8 mouse cellular contexts compared by ENCODE assay signal in genomic region chr2:118761906-118762783, GRCm38 (mm10). TPM values are rescaled to one million over a fixed set of nuclear protein-coding genes. Genes with fewer than 3 reads are reported as not detected.
DNase-seq lines count a peak whose midpoint lies in the region; ATAC-seq and TF ChIP-seq lines count a peak whose summit lies in the region.

Ccdc9b (minus strand) TSS chr2:118762661.

- H3K79me3 ChIP-seq in C2C12 (ENCODE audit: low read depth), result peaks cover 10% of the 10 kb centered on the region

- H3K4me3 ChIP-seq in C2C12 (ENCODE audit: insufficient read depth, poor library complexity, severe bottlenecking), result peak within 1 kb of the TSS; percentile 46
- peak within 1 kb of the TSS; percentile 38 for H3K4me3 ChIP-seq in heart, embryonic 12.5 days
- H3K4me3 ChIP-seq in kidney, embryonic 16.5 days (ENCODE audit: low read length), result peak within 1 kb of the TSS; percentile 34
- H3K4me3 ChIP-seq in liver, adult 2 months (ENCODE audit: insufficient read depth, low read depth, low read length), result peak within 1 kb of the TSS; percentile 51

- H3ac ChIP-seq in C2C12 (ENCODE audit: control insufficient read depth, insufficient read length, low read depth), result peak within 1 kb of the TSS; percentile 88

- H3K36me3 ChIP-seq in C2C12 (ENCODE audit: control insufficient read depth, insufficient read depth), result peaks cover 34% of the 10 kb centered on the region
- peaks cover 18% of the 10 kb centered on the region for H3K36me3 ChIP-seq in heart, embryonic 12.5 days
- H3K36me3 ChIP-seq in kidney, embryonic 16.5 days (ENCODE audit: insufficient read depth, low read length), result no peaks in the 10 kb centered on the region
- no peaks in the 10 kb centered on the region for H3K36me3 ChIP-seq in liver, adult 2 months (ENCODE audit: control insufficient read depth, insufficient read depth, low read length)

- 4% methylated on average over 29 of the region's 29 CpGs for WGBS in heart, embryonic 12.5 days
- 8% methylated on average over 29 of the region's 29 CpGs for WGBS in kidney, embryonic 16.5 days
- WGBS in liver, adult 2 months, result 23% methylated on average over 29 of the region's 29 CpGs

- H3K4me2 ChIP-seq in heart, embryonic 12.5 days, result peak within 1 kb of the TSS; percentile 77
- H3K4me2 ChIP-seq in kidney, embryonic 16.5 days (replicated peaks; ENCODE audit: low read depth, low read length), result peak within 1 kb of the TSS; percentile 58

- H3K9me3 ChIP-seq in heart, embryonic 12.5 days (replicated peaks), result no peaks in the 10 kb centered on the region
- H3K9me3 ChIP-seq in kidney, embryonic 16.5 days (ENCODE audit: low read length), result no peaks in the 10 kb centered on the region

- peak; percentile 81 for ATAC-seq in erythroid progenitor cell, adult 5-6 weeks (replicated peaks; ENCODE audit: low FRiP score, poor library complexity, severe bottlenecking)
- peak; percentile 75 for ATAC-seq in heart, embryonic 12.5 days (ENCODE audit: insufficient number of reproducible peaks, low FRiP score)
- ATAC-seq in kidney, embryonic 16.5 days (ENCODE audit: low FRiP score, low TSS enrichment), result peak; percentile 77

- TF ChIP-seq POLR2A in liver, adult 2 months (IDR thresholded peaks at IDR 0.05; ENCODE audit: extremely low read depth, insufficient read depth, low read length), result no peak

- H3K27ac ChIP-seq in heart, embryonic 12.5 days (ENCODE audit: poor library complexity, severe bottlenecking), result peak within 1 kb of the TSS; percentile 96
- peak within 1 kb of the TSS; percentile 94 for H3K27ac ChIP-seq in kidney, embryonic 16.5 days (ENCODE audit: low read length)
- peak within 1 kb of the TSS; percentile 72 for H3K27ac ChIP-seq in liver, adult 2 months (replicated peaks; ENCODE audit: insufficient read depth, low read depth, low read length)

- H3K27me3 ChIP-seq in C2C12 (ENCODE audit: control insufficient read depth, insufficient read depth, insufficient read length), result no peaks in the 10 kb centered on the region
- peaks cover 10% of the 10 kb centered on the region for H3K27me3 ChIP-seq in heart, embryonic 12.5 days (replicated peaks)
- H3K27me3 ChIP-seq in kidney, embryonic 16.5 days (ENCODE audit: insufficient read depth, low read length), result no peaks in the 10 kb centered on the region
- H3K27me3 ChIP-seq in liver, adult 2 months (ENCODE audit: control insufficient read depth, insufficient read depth, low read length), result no peaks in the 10 kb centered on the region

- peak; percentile 94 for DNase-seq in brain, adult 2 months (ENCODE audit: low read depth, low spot score)
- peak; percentile 74 for DNase-seq in liver, adult 2 months (ENCODE audit: extremely low read depth, low read depth, low spot score)
- peak; percentile 33 to 47 for DNase-seq in monocyte, adult 2 months (ENCODE audit: low read depth in 1 of 2, low spot score in 2 of 2)
- DNase-seq in spleen, postnatal 4 days (ENCODE audit: low spot score in 2 of 2), result peak; percentile 83 to 88

- no peak for TF ChIP-seq CTCF in C2C12 (IDR thresholded peaks at IDR 0.05; ENCODE audit: control insufficient read depth, insufficient read depth, insufficient read length)
- no peak; the same call in 1 of the 2 replicates for TF ChIP-seq CTCF in liver, adult 2 months (IDR thresholded peaks at IDR 0.05; ENCODE audit: low read depth, low read length)

- peaks cover 56% of the 10 kb centered on the region for H3K4me1 ChIP-seq in heart, embryonic 12.5 days (replicated peaks)
- peaks cover 32% of the 10 kb centered on the region for H3K4me1 ChIP-seq in kidney, embryonic 16.5 days (ENCODE audit: insufficient read depth, low read length)
- peaks cover 8% of the 10 kb centered on the region for H3K4me1 ChIP-seq in liver, adult 2 months (ENCODE audit: control insufficient read depth, insufficient read depth, low read length)

- peak within 1 kb of the TSS; percentile 73 for H3K9ac ChIP-seq in heart, embryonic 12.5 days
- H3K9ac ChIP-seq in kidney, embryonic 16.5 days (replicated peaks; ENCODE audit: low read length), result peak within 1 kb of the TSS; percentile 66
- H3K9ac ChIP-seq in liver, adult 2 months (ENCODE audit: low read depth, low read length), result peak within 1 kb of the TSS; percentile 70

- peaks cover 43% of the 10 kb centered on the region for H3K79me2 ChIP-seq in C2C12 (ENCODE audit: control insufficient read depth, insufficient read depth)
- no peaks in the 10 kb centered on the region for H3K79me2 ChIP-seq in liver, adult 2 months (ENCODE audit: control insufficient read depth, insufficient read depth, low read length)

TF ChIP-seq in C2C12, 6 proteins besides CTCF, POLR2A, EP300 and RAD21:
- TF ChIP-seq CEBPB (IDR thresholded peaks at IDR 0.05; ENCODE audit: low read depth) (peak; percentile 39), MYOG (IDR thresholded peaks at IDR 0.05; ENCODE audit: control insufficient read depth, extremely low read depth, insufficient read length) (no peak), MAX (IDR thresholded peaks at IDR 0.05) (peak; percentile 51)

RNA-seq across cellular contexts. Expression of gene Ccdc9b, which starts in this region (rescaled TPM):
- polyA plus RNA-seq in C2C12 (2012; fragmentation: generic; extraction: Trizol), result 9.3 TPM
- 2.1 TPM in 1 of 2 replicates, not detected in the other for total RNA-seq in erythroid progenitor cell, adult 5-6 weeks (2015; ENCODE audit: low replicate concordance)
- 0.30 and 0.51 TPM in 2 replicates for total RNA-seq in erythroid progenitor cell, adult 5-6 weeks (2017; ENCODE audit: low replicate concordance)
- polyA plus RNA-seq in heart, embryonic 12.5 days (2016; fragmentation: Nextera tagmentation; extraction: Ambion mirVana), result 2.7 and 3.6 TPM in 2 replicates
- 1.3 and 1.4 TPM in 2 replicates for polyA plus RNA-seq in kidney, embryonic 16.5 days (2015; fragmentation: Nextera tagmentation; extraction: Ambion mirVana)
- total RNA-seq in liver, adult 2 months (2014; rRNA removed), result 1.1 and 1.9 TPM in 2 replicates
- polyA plus RNA-seq in liver, adult 2 months (2012; rRNA removed), result 0.68 and 0.94 TPM in 2 replicates

Comparison
In these comparisons a context has a peak if more than half of its experiments do, and no peak if none do; other contexts are left out.
1. Peak in every context shown above with its lines: DNase-seq, ATAC-seq, H3K4me3 ChIP-seq and H3K27ac ChIP-seq.
2. DNase-seq: peak in every context shown above with its lines; median percentile 94 in brain, adult 2 months; 86 in spleen, postnatal 4 days; 74 in liver, adult 2 months; 40 in monocyte, adult 2 months.